Mouse (Mus musculus) urinary bladder, postnatal 14 days (tissue): ENCODE measurements at regions not wholly inside any gene's neighbourhood (a gene's known extent, or its start where the extent isn't known, plus 50 kb on each side); places are given as distances from the start of the nearest gene placed in this dataset.
A peak's percentile ranks its signal among the peaks of the same experiment; 100 is the strongest.
"Not testable (repeated sequence)": the region's sequence is repeated elsewhere in the genome, so short reads cannot be mapped to it uniquely, and the experiment has no call there.

Source experiments
- DNase-seq: peaks from one replicate; pipeline ENCODE4 v3.0.0; 2021; ENCODE audit warnings: low spot score

GRCm38 (mm10) chr12:20292368-20292767 lies 338.1 kb downstream of the Gm21863 start:
- DNase-seq, result not testable (repeated sequence)

DNA sequence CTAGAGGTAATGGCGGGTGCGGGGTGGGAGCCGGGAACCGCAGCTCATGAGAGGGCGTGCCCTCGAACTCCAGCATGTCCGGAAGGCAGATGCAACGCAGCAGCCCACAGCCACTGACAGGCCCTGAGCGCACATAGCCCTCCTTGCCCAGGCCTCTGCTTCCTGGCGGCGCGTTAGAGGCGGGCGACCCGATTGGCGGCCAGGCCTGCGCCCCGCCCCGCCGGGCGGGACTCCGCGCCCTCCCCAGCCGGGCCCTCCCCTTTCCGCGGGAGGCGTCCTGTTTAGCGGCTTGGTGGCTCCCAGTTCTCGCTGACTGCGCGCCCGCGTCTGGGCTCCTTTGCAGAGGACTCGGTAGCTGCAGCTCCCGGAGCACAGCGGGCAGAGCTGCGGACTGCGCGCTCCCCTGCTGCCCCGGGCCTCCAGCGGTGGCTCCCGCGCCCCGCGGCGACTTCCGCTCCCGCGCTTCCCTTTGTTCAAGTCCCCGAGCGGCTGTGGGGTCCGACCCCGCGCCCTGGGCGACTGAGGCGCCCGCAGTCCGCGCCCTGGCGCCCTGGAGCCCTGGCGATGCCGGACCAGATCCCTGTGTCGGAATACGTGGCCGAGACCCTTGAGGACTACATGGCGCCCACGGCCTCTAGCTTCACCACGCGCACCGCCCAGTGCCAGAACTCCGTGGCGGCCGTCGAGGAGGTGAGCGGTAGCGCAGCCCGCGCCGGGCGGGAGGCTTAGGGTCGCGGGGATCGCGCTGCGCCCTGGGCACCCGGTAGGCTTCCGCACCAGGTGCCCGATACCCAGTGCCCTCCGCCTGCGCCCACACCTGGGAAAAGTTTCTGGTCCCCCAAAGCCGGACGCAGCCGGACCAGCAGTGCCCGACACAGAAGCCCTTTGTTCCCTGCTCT lies 357.9 kb downstream of the Gm21863 start:
- peak; percentile 2 for DNase-seq
